Mouse (Mus musculus): Measurements from ENCODE around the gene Selenos. TPM values are rescaled to one million over a fixed set of nuclear protein-coding genes. Genes with fewer than 3 reads are reported as not detected.

Selenos gene
- 10 to 100 TPM; 27.2 to 34.7 TPM for total RNA-seq (2023)

DNA sequence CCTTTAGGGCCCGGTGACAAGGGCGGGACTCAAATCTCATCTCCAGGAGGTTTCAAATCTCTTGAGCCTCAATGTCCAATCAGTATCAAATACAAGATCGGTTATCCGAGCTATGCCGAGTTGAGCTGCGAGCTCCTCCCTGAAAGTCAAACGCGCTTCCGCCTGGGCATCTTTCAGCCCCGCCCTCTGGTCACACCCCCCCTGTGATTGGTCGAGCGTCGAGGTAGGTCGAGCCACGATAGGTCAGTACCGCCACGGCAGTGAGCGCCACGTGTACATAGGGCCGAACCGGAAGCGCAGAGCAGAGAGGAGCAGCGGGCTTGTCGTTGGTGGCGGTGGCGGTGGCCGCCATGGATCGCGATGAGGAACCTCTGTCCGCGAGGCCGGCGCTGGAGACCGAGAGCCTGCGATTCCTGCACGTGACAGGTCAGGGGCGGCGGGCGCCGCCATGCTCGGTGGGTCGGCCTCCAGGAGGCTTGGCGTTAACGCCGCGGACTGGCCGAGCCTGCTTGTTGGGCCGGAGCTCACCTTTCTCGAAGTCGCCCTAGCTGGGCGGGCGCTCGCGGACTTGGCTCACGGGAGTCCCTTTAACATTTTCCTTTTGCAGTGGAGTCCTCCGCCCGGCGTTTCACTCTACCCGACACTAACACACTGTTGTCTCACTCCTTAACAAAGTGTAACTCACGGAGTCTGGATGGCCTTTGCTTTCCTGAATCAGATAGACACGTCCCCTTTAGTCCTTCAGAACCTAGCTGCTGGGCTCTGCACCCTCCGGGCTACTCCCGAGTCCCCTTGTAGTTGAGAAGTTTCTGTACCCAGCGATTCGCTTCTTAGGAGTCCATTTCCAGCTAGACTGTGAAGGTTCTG, at the start of gene Selenos:
Gene Selenos, plus strand, starts transcription at position 286 of the 867 bp plus-strand sequence.

DNA sequence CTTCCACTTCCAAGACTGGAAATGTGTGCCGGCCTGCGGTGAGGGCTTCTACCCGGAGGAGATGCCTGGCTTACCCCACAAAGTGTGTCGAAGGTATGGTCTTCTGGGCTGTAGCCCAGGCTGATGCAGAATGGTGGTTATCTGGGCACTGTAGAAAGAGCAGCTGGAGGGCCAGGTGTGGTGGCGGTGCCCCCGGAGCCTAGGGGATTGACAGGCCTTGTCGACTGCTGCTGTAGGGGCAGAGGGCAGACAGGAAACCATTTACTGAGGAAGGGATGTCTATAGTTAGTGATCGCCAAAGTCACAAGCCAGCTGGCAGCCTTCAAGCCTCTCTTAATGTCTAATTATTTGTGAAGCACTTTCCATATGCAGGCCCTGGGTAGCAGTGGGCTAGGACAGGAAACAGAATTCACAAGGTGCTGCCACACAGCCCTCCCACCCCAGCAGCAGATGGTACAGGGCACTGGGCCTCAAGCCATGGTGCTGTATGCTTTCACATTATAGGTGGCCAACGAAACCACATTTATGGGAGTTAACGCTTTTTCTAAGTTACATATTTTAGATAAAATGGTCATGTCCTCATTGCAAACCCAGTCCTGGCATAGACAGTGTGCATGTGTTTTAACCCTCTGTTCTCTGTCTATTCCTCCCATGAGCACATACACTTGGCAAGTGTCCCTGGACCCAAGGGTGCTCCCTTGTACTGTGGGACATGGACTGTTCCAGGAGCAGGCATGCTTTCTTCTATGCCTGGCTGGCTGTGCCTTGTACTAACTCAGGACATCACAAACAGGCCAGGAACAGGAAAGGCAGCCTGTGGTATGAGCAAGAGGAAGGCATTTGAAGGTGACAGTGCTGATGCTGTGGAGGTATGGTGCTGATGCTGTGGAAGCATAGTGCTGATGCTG, 35.6 kb upstream of the Selenos start, which contains the start of gene Gm45213:
Gene Gm45213, plus strand, starts transcription at position 51 of the 908 bp plus-strand sequence.

DNA sequence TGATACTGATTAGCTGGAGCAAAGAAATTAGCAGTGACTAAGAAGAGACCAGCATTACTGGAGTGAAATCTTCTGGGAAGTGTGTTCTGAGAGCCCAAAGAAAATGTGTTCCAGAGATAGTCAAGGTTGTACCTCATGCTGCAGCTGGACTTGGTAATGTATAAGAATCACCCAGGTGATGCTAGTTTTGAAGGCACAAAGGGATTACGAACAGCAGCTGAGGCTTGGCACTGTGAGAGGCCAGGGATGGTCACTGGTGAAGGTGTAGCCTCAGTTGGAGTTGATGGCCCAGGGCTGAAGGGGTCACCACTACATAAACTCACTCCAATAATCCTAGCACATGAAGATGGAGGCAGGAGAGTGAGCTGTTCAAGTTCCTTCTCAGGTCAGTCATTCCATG, 20.7 kb upstream of the Selenos start, which contains the start of gene Snrpa1:
Gene Snrpa1, plus strand, starts transcription at position 301 of the 400 bp plus-strand sequence.

DNA sequence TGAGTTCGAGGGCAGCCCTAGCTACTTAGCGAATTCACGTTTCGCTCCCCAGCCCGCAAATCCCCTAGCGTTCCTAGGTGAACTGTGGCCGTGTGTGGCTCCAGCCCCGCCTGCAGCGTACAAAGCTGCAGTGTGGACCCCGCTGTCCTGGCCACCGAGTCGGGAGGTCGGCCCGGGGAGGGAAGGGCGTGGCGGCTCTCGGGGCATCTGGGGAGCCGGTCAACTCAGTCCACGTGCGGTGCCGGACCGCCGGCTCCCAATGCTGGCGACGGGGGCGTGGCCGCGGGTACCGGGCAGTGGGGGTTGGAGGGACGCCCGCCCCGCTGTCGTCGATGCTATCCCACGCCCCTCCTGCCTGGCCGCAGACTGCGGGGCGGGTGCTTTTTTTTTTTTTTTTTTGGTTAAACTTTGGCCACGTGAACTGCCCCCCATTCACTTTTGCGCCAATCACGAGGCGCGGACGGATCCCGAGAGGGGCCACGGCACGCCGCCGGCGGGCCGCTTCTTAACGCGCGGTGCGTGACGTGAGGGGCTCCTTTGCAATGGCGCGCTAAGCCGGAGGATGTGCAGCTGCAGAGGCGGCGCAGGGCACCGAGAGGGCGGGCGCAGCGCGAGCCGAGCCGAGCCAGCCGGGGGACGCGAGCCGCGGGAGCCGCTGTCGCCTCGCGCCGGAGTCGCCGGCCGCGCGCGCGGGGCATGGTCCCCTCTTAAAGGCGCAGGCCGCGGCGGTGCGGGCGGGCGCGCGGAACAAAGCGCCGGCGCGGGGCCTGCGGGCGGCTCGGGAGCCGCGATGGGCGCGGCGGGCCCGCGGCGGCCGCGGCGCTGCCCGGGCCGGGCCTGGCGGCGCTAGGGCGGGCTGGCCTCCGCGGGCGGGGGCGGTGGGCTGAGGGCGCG, 29.8 kb downstream of the Selenos start, which contains the start of gene Chsy1:
Gene Chsy1, plus strand, starts transcription at position 555 of the 894 bp plus-strand sequence.

Other genes starting within 250 kb of the Selenos start
- under 1 TPM; 0.20 to 0.27 TPM for gene Pcsk6, start 217.9 kb upstream of the Selenos start, total RNA-seq (2023)
- not detected for gene Gm45213, start 36.0 kb upstream of the Selenos start, total RNA-seq (2023)
- 10 to 100 TPM; 26.0 to 27.7 TPM for gene Snrpa1, start 20.6 kb upstream of the Selenos start, total RNA-seq (2023)
- gene Chsy1, start 29.9 kb downstream of the Selenos start, total RNA-seq (2023), result 10 to 100 TPM; 43.9 to 46.7 TPM

Measured in neutrophil, adult 59 days (primary cell).